Mouse (Mus musculus): ENCODE results near the gene Ereg.

GRCm38 (mm10) chr5:91123404-91123803 is 49.0 kb downstream of the Ereg start:
- no peak for TF ChIP-seq CTCF (IDR thresholded peaks at IDR 0.05)
- no peak for TF ChIP-seq POLR2A (IDR thresholded peaks at IDR 0.05; ENCODE audit: insufficient read depth, low read depth, low read length)
- TF ChIP-seq EP300 (IDR thresholded peaks at IDR 0.05; ENCODE audit: insufficient read depth, low read depth, low read length) = no peak

Measured in heart, adult 2 months (tissue).